Mouse (Mus musculus) embryonic stem cell, embryonic (primary cell): ENCODE results near the gene Cfap20.

Experiments used
- CTCF ChIA-PET, 4 experiments: fragments of 300-600 bp in 2 of 4; fragments of 350-600 bp in 2 of 4; sonication (Branson Sonifier 250); formaldehyde crosslinking; loops; one replicate each; lab custom pipeline; 2022; ENCODE audit warnings: inconsistent platforms in 2 of 4; lab: Charles Lee
- POLR2A ChIA-PET, 4 experiments: fragments of 300-600 bp in 2 of 4; fragments of 350-600 bp in 2 of 4; sonication (Branson Sonifier 250); formaldehyde crosslinking; loops; one replicate each; lab custom pipeline; 2022; ENCODE audit warnings: antibody characterized with exemption in 4 of 4, inconsistent platforms in 1 of 4; lab: Charles Lee

Cfap20 gene

GRCm38 (mm10) chr8:95434686-95435439 lies at the start of gene Cfap20:
Gene Cfap20 (minus strand): TSS chr8:95434869.
- ChIA-PET POLR2A (interaction anchor here in 3 of 4 experiments (0.6 to 2.8 kb wide), 18 partner anchors 9 to 419 kb away, joined by 3 to 12 read pairs (median 4); partner anchors contain the start of genes Slc38a7 (in 2 of the 3), Csnk2a2 (in 1 of the 3), Usb1 (in 1 of the 3) and Zfp319 (in 1 of the 3)), CTCF (interaction anchor here in 1 of 4 experiments (0.6 kb wide), 1 partner anchor 122 kb away, joined by 3 read pairs; no protein-coding TSS in a partner anchor)

DNA sequence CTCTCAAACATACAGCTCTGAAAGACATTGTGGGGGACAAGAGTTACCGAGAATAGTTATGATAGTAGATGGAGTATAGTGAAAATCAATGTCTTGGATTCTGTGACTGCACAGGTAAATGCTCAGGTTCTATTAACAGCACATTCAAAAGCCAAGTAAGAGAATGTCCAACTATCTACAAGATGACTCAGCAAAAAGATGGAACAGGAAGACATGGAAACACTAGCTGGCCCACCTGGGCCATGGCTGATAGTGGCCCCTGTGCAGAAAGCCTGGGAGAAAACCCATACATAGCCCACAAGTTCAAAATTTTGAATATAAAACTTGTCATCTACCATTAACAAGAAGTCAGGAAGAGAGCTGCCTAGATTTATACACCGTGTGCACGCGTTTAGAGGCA lies 35.3 kb upstream of the Cfap20 start:
- CTCF ChIA-PET: no interaction called here

DNA sequence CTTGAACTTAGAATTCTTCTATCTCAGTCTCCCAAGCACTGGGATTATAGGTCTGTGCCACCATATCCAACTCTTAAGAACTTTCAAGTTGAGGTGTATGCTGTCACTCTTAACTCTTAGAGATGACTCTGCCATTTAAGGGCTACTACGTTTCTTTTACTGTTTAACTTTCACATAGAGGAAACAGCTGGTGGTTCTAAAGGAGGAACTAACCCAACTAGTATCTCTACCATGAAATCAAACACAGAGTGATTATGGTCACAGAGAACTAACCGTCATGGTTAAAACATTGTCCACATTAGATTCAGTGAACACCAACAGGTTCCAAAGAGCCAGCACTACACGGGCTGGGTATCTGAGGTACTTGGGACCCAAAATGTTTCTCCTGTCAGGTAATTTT lies 34.3 kb upstream of the Cfap20 start:
- POLR2A ChIA-PET: interaction anchor here in 1 of 4 experiments (0.6 to 4.3 kb wide), 3 partner anchors 9 to 137 kb away, joined by 3 to 18 read pairs (median 18); partner anchors contain the start of genes Usb1 and Zfp319
- CTCF ChIA-PET: interaction anchor here in 1 of 4 experiments (0.7 kb wide), 1 partner anchor 8 kb away, joined by 3 read pairs; no protein-coding TSS in a partner anchor

More for the DNA sequence above, 35.3 kb upstream of the Cfap20 start:
- POLR2A ChIA-PET: interaction anchor here in 2 of 4 experiments (0.6 to 4.3 kb wide), 3 partner anchors 9 to 11 kb away, joined by 3 to 18 read pairs (median 5); no protein-coding TSS in a partner anchor

DNA sequence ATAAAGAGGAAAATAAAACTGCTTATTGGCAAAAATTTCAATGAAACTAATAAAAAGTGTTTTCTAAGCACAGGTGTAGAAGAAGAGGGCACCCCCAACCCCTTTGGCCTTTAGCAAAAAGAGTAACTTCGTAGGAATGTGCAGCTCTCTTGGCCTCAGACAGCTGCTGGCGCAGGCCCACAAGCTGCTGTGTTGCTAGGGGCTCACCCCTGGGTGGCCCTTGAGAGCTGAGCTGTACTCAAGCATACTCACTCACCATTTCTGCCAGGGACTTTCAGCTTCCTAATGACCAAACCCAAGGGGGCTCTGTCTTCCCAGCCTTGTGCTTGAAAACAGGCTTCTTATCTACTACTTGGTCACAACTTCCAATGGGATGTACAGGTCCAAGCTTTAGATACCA lies 31.9 kb upstream of the Cfap20 start:
- ChIA-PET CTCF (interaction anchor here in 1 of 4 experiments (1.7 kb wide), 1 partner anchor 39 kb away, joined by 4 read pairs; no protein-coding TSS in a partner anchor), POLR2A (interaction anchor here in 1 of 4 experiments (0.6 to 3.3 kb wide), 3 partner anchors 11 to 23 kb away, joined by 3 to 18 read pairs (median 3); no protein-coding TSS in a partner anchor)

GRCm38 (mm10) chr8:95452518-95452917 lies 17.8 kb upstream of the Cfap20 start:
- CTCF ChIA-PET: interaction anchor here in 3 of 4 experiments (0.6 to 1.7 kb wide), 8 partner anchors 25 to 471 kb away, joined by 3 to 5 read pairs (median 4); no protein-coding TSS in a partner anchor
- POLR2A ChIA-PET: interaction anchor here in 3 of 4 experiments (0.9 to 6.6 kb wide), 6 partner anchors 10 to 100 kb away, joined by 3 to 31 read pairs (median 3); no protein-coding TSS in a partner anchor

GRCm38 (mm10) chr8:95450271-95450670 lies 15.6 kb upstream of the Cfap20 start:
- ChIA-PET CTCF (interaction anchor here in 1 of 4 experiments (1.0 kb wide), 1 partner anchor 23 kb away, joined by 3 read pairs; no protein-coding TSS in a partner anchor), POLR2A (interaction anchor here in 2 of 4 experiments (0.6 to 2.8 kb wide), 7 partner anchors 9 to 118 kb away, joined by 3 to 8 read pairs (median 3); partner anchors contain the start of genes Cfap20 (in 1 of the 2) and Usb1 (in 1 of the 2))

DNA sequence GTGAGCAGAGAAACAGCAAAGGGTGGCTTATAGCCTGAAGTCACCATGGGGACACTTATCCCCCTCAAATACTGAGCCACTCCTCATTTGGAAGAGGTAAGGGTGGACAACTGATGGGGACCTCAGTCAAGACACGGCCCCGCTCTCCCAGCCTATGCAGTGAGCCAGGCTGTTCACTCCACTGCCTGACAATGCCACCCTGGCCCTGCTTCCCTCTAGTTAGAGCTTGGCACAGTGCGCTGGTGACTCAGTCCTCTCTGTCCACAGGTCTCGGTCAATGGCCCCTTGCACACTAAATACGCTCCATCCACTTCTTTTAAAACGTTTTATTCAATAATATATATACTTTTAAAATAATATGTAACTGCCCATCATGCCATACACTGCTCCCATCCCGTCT lies 13.0 kb upstream of the Cfap20 start:
- POLR2A ChIA-PET: interaction anchor here in 1 of 4 experiments (2.8 kb wide), 1 partner anchor 13 kb away, joined by 8 read pairs; the partner anchor contains the start of gene Cfap20

GRCm38 (mm10) chr8:95445042-95445441 lies 10.4 kb upstream of the Cfap20 start:
- ChIA-PET POLR2A (interaction anchor here in 1 of 4 experiments (1.1 to 6.1 kb wide), 3 partner anchors 10 to 44 kb away, joined by 4 to 31 read pairs (median 7); no protein-coding TSS in a partner anchor), CTCF (interaction anchor here in 1 of 4 experiments (1.1 kb wide), 1 partner anchor 44 kb away, joined by 3 read pairs; no protein-coding TSS in a partner anchor)

More for the DNA sequence above, 13.0 kb upstream of the Cfap20 start:
- CTCF ChIA-PET: no interaction called here

- CTCF ChIA-PET: no interaction called here
- POLR2A ChIA-PET: interaction anchor here in 2 of 4 experiments (1.0 to 6.1 kb wide), 5 partner anchors 8 to 14 kb away, joined by 3 to 31 read pairs (median 5); no protein-coding TSS in a partner anchor
Observed at GRCm38 (mm10) chr8:95441491-95442039, 6.9 kb upstream of the Cfap20 start.

DNA sequence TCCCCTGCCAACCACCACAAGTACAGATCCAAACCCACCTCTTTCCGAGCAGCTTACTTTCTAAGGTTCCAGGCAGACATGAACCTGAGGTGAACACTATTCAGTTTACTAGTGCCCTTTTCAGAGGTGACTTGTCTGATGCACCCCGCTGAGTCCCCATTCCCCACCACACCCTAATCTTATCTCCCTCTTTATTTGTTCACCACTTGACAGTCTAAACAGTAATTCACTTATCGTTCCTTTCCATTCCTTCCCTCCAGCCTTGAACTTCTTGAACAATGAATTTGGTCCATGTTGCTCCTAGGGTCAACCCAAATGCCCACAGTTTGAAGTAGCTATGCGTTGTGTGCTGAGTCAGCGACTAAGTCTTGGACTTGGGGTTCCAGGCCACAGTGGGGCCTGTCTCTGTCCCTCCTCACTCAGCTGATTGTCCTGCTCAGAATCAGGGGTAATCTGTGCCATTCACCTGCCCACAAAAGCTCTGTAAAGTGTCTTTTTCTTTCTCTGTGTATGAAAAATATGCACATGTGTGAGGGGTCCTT lies 5.6 kb upstream of the Cfap20 start:
- POLR2A ChIA-PET: interaction anchor here in 2 of 4 experiments (0.8 to 6.1 kb wide), 6 partner anchors 10 to 23 kb away, joined by 3 to 31 read pairs (median 4); no protein-coding TSS in a partner anchor
- CTCF ChIA-PET: interaction anchor here (0.6 to 1.2 kb wide), 4 partner anchors 13 to 110 kb away, joined by 3 to 4 read pairs (median 4); no protein-coding TSS in a partner anchor

GRCm38 (mm10) chr8:95439421-95439820 lies 4.8 kb upstream of the Cfap20 start:
- ChIA-PET POLR2A (interaction anchor here in 2 of 4 experiments (0.8 to 1.9 kb wide), 4 partner anchors 10 to 94 kb away, joined by 3 to 5 read pairs (median 4); partner anchors contain the start of gene Ccdc113 (in 1 of the 2)), CTCF (interaction anchor here in 2 of 4 experiments (1.0 to 1.2 kb wide), 2 partner anchors 12 kb away, joined by 3 to 4 read pairs; no protein-coding TSS in a partner anchor)

GRCm38 (mm10) chr8:95437341-95437992 lies 2.8 kb upstream of the Cfap20 start:
- POLR2A ChIA-PET: interaction anchor here in 1 of 4 experiments (0.7 to 1.2 kb wide), 2 partner anchors 23 to 53 kb away, joined by 3 read pairs; partner anchors contain the start of gene Csnk2a2
- CTCF ChIA-PET: no interaction called here

DNA sequence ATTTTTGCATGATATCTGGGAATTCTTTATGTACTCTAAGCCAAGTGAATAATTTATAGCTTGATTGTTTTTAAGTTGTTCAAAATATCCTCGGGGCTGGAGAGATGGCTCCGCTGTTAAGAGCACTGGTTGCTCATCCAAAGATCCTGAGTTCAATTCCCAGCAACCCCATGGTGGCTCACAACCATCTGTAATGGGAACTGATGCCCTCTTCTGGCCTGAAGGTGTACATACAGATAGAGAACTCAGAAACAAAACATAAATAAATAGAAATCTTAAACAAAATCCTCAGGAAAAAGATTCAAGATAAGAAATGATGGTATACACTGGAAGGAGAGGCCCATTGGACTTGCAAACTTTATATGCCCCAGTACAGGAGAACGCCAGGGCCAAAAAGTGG lies 1.3 kb upstream of the Cfap20 start:
- ChIA-PET CTCF (no interaction called here), POLR2A (interaction anchor here in 1 of 4 experiments (0.6 to 2.4 kb wide), 7 partner anchors 12 to 418 kb away, joined by 3 to 8 read pairs (median 4); partner anchors contain the start of genes Csnk2a2 and Slc38a7)

DNA sequence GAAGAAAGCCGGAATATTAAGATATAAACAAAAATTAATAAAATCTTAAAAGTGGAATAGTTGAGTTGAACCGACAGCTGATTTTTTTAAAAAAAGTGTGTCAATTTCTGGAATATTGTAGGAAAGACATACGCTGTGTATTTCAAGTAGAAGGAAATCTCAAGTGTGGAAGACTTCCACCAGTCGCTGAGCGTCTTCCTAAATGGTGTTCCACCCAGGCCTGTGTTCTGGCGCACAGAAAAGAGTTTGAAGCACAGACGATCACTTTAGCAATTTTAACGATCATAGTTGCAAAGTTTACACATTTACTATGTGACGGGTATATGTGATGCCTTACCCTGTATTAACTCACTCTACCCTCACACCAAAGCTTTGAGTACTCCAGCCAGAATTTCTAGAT lies 802 bp upstream of the Cfap20 start:
- ChIA-PET POLR2A (interaction anchor here in 2 of 4 experiments (0.6 to 2.8 kb wide), 10 partner anchors 8 to 418 kb away, joined by 4 to 12 read pairs (median 4); partner anchors contain the start of genes Csnk2a2 (in 1 of the 2), Slc38a7 (in 1 of the 2), Usb1 (in 1 of the 2) and Zfp319 (in 1 of the 2)), CTCF (interaction anchor here in 1 of 4 experiments (0.6 kb wide), 1 partner anchor 123 kb away, joined by 3 read pairs; no protein-coding TSS in a partner anchor)

DNA sequence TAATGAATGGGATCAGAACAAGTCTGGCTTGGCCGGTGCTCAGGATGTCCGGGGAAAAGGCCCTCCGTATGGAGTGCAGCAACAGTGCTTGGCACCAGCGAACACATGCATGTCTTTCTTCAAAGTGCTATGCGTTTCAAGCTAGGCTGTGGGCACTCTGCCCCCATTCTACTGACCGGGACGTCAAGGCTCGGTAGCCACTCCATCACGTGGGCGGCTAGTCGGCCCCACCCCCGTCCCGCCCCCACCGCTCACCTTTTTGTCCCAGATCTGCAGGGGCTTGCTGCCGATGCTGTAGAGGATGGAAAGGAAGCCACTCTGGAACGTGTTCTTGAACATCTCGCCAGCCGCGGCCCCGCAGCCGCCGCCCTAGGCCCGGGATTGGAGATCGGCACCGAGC lies 436 bp downstream of the Cfap20 start:
- POLR2A ChIA-PET: interaction anchor here in 3 of 4 experiments (0.6 to 2.8 kb wide), 16 partner anchors 9 to 419 kb away, joined by 3 to 12 read pairs (median 4); partner anchors contain the start of genes Slc38a7 (in 1 of the 3), Usb1 (in 1 of the 3) and Zfp319 (in 1 of the 3)
- CTCF ChIA-PET: no interaction called here

- ChIA-PET CTCF (no interaction called here), POLR2A (interaction anchor here in 3 of 4 experiments (0.5 to 2.8 kb wide), 11 partner anchors 10 to 512 kb away, joined by 3 to 12 read pairs (median 3); partner anchors contain the start of gene Slc38a7 (in 1 of the 3))
Observed at GRCm38 (mm10) chr8:95433124-95433523, 1.5 kb downstream of the Cfap20 start.
